Mouse (Mus musculus): ENCODE results near the gene Cd52. TPM values are rescaled to one million over a fixed set of nuclear protein-coding genes. Genes with fewer than 3 reads are reported as not detected.

Gene Cd52
- polyA plus RNA-seq, 1 experiment from 2014 or later = 19.3 TPM

GRCm38 (mm10) chr4:134041317-134042123 is 53.4 kb downstream of the Cd52 start:
- Histone ChIP-seq H3K4me2 (ENCODE audit: low read depth, low read length) (no peak overlapping the region), H3K36me3 (ENCODE audit: control insufficient read depth, insufficient read depth, low read length) (no peaks in the 10 kb centered on the region), H3K4me1 (ENCODE audit: control insufficient read depth, insufficient read depth, low read length) (0 out of 2 replicates have a peak, but pooled peaks cover 3% of the 10 kb centered on the region), H3K9ac (ENCODE audit: low read depth, low read length) (no peak overlapping the region), H3K4me3 (ENCODE audit: low read depth, low read length) (no peak overlapping the region), H3K27ac (replicated peaks; ENCODE audit: low read depth, low read length) (no peak overlapping the region), H3K9me3 (ENCODE audit: control insufficient read depth, low read length) (no peaks in the 10 kb centered on the region), H3K27me3 (replicated peaks; ENCODE audit: control insufficient read depth, insufficient read depth, low read length) (no peaks in the 10 kb centered on the region)
- 32% methylated on average over 9 of the region's 9 CpGs for WGBS
- DNase-seq (ENCODE audit: low spot score) (peak; percentile 83), ATAC-seq (ENCODE audit: low read depth) (peak; percentile 67; the same call in 1 of the 2 replicates)

GRCm38 (mm10) chr4:134035953-134036352 is 58.9 kb downstream of the Cd52 start:
- Histone ChIP-seq H3K36me3 (ENCODE audit: control insufficient read depth, insufficient read depth, low read length) (no peaks in the 10 kb centered on the region), H3K27me3 (replicated peaks; ENCODE audit: control insufficient read depth, insufficient read depth, low read length) (no peaks in the 10 kb centered on the region), H3K4me2 (ENCODE audit: low read depth, low read length) (no peak overlapping the region), H3K9me3 (ENCODE audit: control insufficient read depth, low read length) (no peaks in the 10 kb centered on the region), H3K4me3 (ENCODE audit: low read depth, low read length) (no peak overlapping the region), H3K27ac (replicated peaks; ENCODE audit: low read depth, low read length) (no peak overlapping the region), H3K9ac (ENCODE audit: low read depth, low read length) (no peak overlapping the region), H3K4me1 (ENCODE audit: control insufficient read depth, insufficient read depth, low read length) (no peaks in the 10 kb centered on the region)
- ATAC-seq (ENCODE audit: low read depth) (peak; percentile 18; the same call in 1 of the 2 replicates), DNase-seq (ENCODE audit: low spot score) (peak; percentile 70)
- 4% methylated on average over 16 of the region's 16 CpGs for WGBS

Other genes starting within 250 kb of the Cd52 start
- gene Rps6ka1, start 207.3 kb downstream of the Cd52 start, polyA plus RNA-seq (2014; fragmentation: Nextera tagmentation; extraction: Ambion mirVana) = 27.3 and 29.9 TPM in 2 replicates
- 2,056 and 2,380 TPM in 2 replicates for gene Hmgn2, start 126.4 kb downstream of the Cd52 start, polyA plus RNA-seq (2014; fragmentation: Nextera tagmentation; extraction: Ambion mirVana)
- 42.3 and 48.9 TPM in 2 replicates for gene Dhdds, start 94.2 kb downstream of the Cd52 start, polyA plus RNA-seq (2014; fragmentation: Nextera tagmentation; extraction: Ambion mirVana)
- not detected in 2 replicates for gene Lin28a, start 76.2 kb downstream of the Cd52 start, polyA plus RNA-seq (2014; fragmentation: Nextera tagmentation; extraction: Ambion mirVana)
- gene Zfp683, start 41.2 kb downstream of the Cd52 start, polyA plus RNA-seq (2014; fragmentation: Nextera tagmentation; extraction: Ambion mirVana) = not detected in 2 replicates
- 5.6 and 6.5 TPM in 2 replicates for gene Crybg2, start 34.3 kb downstream of the Cd52 start, polyA plus RNA-seq (2014; fragmentation: Nextera tagmentation; extraction: Ambion mirVana)
- gene Ubxn11, start 7.5 kb upstream of the Cd52 start, polyA plus RNA-seq (2014; fragmentation: Nextera tagmentation; extraction: Ambion mirVana) = 9.7 and 10.2 TPM in 2 replicates
- 445 and 477 TPM in 2 replicates for gene Sh3bgrl3, start 33.7 kb upstream of the Cd52 start, polyA plus RNA-seq (2014; fragmentation: Nextera tagmentation; extraction: Ambion mirVana)
- gene Cep85, start 92.0 kb upstream of the Cd52 start, polyA plus RNA-seq (2014; fragmentation: Nextera tagmentation; extraction: Ambion mirVana) = 40.2 and 46.2 TPM in 2 replicates
- gene Gm7534, start 107.9 kb upstream of the Cd52 start, polyA plus RNA-seq (2014; fragmentation: Nextera tagmentation; extraction: Ambion mirVana) = 0.35 TPM in 1 of 2 replicates, not detected in the other
- gene Catsper4, start 132.3 kb upstream of the Cd52 start, polyA plus RNA-seq (2014; fragmentation: Nextera tagmentation; extraction: Ambion mirVana) = not detected in 2 replicates
- 2.4 and 2.6 TPM in 2 replicates for gene Cnksr1, start 143.3 kb upstream of the Cd52 start, polyA plus RNA-seq (2014; fragmentation: Nextera tagmentation; extraction: Ambion mirVana)
- gene E130218I03Rik, start 148.6 kb upstream of the Cd52 start, polyA plus RNA-seq (2014; fragmentation: Nextera tagmentation; extraction: Ambion mirVana) = 0.29 and 0.67 TPM in 2 replicates
- 13.7 and 15.7 TPM in 2 replicates for gene Zfp593, start 150.5 kb upstream of the Cd52 start, polyA plus RNA-seq (2014; fragmentation: Nextera tagmentation; extraction: Ambion mirVana)
- 0.28 TPM in 1 of 2 replicates, not detected in the other for gene Gm30191, start 151.9 kb upstream of the Cd52 start, polyA plus RNA-seq (2014; fragmentation: Nextera tagmentation; extraction: Ambion mirVana)
- 6.8 and 7.4 TPM in 2 replicates for gene Grrp1, start 159.0 kb upstream of the Cd52 start, polyA plus RNA-seq (2014; fragmentation: Nextera tagmentation; extraction: Ambion mirVana)
- gene Pdik1l, start 192.8 kb upstream of the Cd52 start, polyA plus RNA-seq (2014; fragmentation: Nextera tagmentation; extraction: Ambion mirVana) = 18.5 and 19.6 TPM in 2 replicates
- gene Trim63, start 220.0 kb upstream of the Cd52 start, polyA plus RNA-seq (2014; fragmentation: Nextera tagmentation; extraction: Ambion mirVana) = 2.0 and 2.5 TPM in 2 replicates
- 0.13 and 0.42 TPM in 2 replicates for gene Slc30a2, start 248.1 kb upstream of the Cd52 start, polyA plus RNA-seq (2014; fragmentation: Nextera tagmentation; extraction: Ambion mirVana)

All from embryonic facial prominence, embryonic 14.5 days (tissue).